Mouse (Mus musculus) stomach, postnatal 0 days (tissue): Measurements from ENCODE around the gene Tmem200a.

ENCODE experiments used
- CTCF ChIP-seq: IDR thresholded peaks from 2 replicates; pipeline ENCODE4 v1.5.1; 2016; ENCODE audit warnings: antibody characterized with exemption, low read depth, mild to moderate bottlenecking, moderate library complexity
- EP300 ChIP-seq: optimal IDR thresholded peaks from 2 replicates; pipeline ENCODE3; 2016; ENCODE audit warnings: antibody characterized with exemption

DNA sequence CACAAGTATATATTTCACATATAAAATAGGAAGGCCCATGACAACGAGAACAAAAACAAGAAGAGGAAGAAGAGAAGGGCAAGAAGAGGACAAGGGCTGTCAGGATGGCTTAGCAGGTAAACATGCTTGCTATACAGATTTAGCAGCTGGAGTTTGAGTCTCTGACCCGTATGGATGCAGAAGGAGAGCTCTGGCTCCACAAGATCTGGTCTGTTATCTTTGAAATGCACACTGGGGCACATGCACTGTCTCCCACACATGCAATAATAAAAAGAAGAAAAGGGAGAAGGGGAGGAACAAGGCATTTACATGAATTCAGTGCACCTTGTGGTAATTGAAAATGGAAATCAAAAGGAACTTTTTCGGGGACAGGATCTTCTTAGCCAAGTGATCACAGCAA, 60.1 kb downstream of the Tmem200a start:
- TF ChIP-seq CTCF (no peak), EP300 (no peak)
